Mouse (Mus musculus): ENCODE data around the gene 9830107B12Rik.

Gene 9830107B12Rik

DNA sequence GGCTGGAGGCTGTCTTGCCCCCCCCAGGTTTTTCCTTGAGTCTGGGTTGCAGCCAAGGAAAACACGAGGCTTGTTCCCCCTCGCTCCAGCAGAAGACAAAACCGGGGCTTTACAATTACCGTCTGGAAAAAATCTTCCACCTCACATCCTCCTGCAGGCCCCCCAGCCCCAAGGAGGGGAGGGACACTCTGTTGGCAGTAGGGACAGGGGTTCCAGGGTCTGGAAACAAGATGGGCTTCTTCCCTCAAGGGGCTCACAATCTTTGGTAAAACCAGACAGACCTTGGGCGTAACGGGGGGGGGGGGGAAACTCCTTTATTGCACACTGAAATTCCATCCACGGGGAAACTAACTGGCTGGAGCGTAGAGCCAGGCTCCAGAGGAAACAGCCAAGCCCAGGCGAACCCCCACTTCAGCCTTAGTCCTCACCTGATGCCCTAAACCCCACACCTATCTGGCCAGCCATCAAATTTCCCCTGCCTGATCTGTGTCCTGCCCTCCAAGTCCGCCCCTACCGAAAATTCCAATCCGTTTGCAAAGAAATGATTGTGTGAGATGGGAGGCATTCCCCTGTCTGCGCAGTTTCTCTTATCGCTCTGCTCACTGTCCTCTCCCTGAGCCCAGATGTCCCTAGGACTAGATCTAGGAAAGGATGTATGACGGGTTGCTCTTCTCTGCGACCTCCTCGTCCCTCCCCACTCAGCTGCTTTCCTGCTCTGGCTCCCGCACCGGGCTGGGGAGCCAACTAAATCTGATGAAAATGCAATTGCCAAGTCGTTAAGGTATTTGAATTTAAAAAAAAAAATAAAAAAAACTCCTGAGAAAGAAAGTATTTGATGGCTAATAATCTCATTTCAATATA is 51.0 kb downstream of the 9830107B12Rik start:
- DNase-seq (ENCODE audit: low read depth, low spot score): no peak

DNA sequence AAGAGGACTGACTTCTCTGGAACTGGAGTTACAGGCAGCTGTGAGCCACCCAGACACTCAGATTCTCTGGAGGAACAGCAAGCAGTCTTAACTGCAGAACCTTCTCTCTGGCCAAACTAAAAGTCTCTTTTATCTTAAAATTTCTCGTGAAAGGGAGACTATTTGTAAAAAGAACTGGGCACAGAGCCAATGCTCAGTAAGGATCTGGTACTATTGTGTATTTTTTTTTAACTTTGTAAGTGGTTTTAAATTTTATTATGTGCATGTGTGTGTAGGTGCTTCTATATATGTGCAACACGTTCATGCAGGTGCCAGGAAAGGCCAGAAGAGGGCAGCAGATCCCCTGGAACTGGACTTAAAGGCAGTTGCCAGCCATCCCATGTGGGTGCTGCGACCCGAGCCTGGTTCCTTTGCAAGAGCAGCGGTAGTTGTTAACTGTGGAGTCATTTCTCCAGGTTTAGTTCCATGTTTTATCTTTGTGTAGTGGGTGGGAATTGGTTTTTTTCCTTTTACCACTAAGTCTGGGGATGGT is 52.7 kb downstream of the 9830107B12Rik start:
- DNase-seq (ENCODE audit: low read depth, low spot score): no peak

DNA sequence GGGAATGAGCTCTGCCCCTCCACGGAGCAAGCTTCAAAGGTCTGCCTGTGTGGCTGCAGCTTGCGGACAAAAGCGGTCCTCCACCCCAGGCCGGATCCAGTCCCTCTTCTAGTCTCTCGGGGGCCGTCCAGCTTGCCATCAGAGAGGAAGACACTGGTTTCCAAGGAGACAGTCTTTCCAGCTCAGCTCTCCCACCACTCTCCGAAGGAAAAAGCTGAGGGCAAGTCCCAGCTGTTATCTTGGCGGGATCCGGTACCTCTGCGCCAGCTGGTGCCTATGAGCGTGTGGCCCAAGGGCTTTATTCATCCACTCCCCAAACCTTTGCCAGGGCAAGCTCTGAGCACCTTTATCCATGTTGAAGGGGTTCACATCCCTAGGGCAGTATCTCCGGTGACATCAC is 55.8 kb downstream of the 9830107B12Rik start:
- no peak for DNase-seq (ENCODE audit: low read depth, low spot score)

DNA sequence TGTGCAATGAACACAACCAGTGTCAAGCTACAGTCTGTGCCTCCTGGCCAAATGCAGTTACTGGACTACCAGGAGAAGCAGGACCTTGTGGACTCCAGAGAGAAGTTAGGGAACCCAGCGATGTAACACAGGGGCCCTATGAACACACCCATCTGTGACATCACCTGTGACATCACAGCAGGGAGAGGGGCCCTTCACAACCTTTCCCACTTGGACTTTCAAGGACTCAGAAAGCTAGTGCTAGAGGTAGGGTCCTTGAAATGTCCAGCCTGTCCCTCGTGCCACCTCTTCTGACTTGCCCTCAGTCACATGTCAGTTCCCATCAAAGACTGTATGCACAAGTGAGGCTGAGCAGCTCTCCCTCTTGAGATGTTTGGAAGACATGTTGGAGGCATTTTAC is 56.6 kb downstream of the 9830107B12Rik start:
- no peak for DNase-seq (ENCODE audit: low read depth, low spot score)

DNA sequence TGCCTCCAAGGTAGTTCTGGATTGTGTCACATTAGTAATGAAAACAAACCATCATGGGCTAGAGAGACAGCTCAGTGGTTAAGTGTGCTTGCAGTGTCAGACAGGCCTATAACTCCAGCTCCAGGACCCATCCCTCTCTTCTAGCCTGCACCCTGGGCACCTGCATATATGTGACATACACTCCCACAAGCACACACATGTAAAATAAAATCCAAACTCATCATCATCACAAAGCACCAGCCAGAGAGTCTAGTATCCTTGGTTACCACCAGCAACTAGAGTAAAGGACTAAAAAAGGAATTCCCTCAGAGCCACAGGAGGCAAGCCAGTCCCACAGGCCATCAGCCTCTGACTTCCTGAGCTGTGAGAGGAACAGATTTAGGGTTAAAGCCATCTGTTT is 57.0 kb downstream of the 9830107B12Rik start, which contains the start of gene 1700067P10Rik:
Gene 1700067P10Rik (plus strand): TSS at position 301 of the 400 bp plus-strand sequence.
- no peak for DNase-seq (ENCODE audit: low read depth, low spot score)

DNA sequence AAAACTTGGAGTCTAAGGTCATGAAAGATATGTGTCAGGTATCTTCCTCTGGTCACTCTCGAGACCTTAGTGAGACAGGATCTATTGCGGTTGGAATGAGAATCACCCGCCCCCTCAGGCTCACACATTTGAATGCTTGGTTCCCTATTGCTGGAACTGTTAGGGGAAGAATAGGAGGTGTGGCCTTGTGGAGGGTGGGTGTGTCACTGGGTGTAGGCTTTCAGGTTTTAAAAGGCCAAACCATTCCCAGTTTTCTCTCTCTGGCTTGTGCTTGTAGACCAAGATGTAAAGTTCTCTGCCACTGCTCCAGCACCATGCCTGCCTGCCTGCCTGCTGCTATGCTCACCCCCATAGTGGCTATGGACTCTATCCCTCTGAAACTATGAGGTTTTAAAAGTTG is 65.4 kb downstream of the 9830107B12Rik start:
- DNase-seq (ENCODE audit: low read depth, low spot score): no peak
